Mouse (Mus musculus) G1E (cell line): Measurements from ENCODE around the gene Fkbp3. TPM values are rescaled to one million over a fixed set of nuclear protein-coding genes. Genes with fewer than 3 reads are reported as not detected.
A peak's percentile ranks its signal among the peaks of the same experiment; 100 is the strongest.

ENCODE experiments used
- ATAC-seq: 2 replicates; pipeline ENCODE4 v1.8.0; 2016; ENCODE audit warnings: mild to moderate bottlenecking; ENCODE audit not compliant: insufficient number of reproducible peaks, poor library complexity, low FRiP score, severe bottlenecking; ENCODE audit errors: extremely low read depth
- DNase-seq: peaks from one replicate; pipeline ENCODE4 v3.0.0; 2012; ENCODE audit warnings: low spot score
- H3K27me3 ChIP-seq: 2 replicates; pipeline ENCODE4 v1.6.1; 2012; ENCODE audit warnings: mild to moderate bottlenecking, low read length, inconsistent platforms; ENCODE audit not compliant: insufficient read depth
- H3K36me3 ChIP-seq: replicated peaks from 2 replicates; pipeline ENCODE3; 2012; ENCODE audit warnings: mild to moderate bottlenecking, inconsistent platforms
- H3K4me1 ChIP-seq: 2 replicates; pipeline ENCODE4 v1.6.1; 2012; ENCODE audit warnings: low read depth, low read length, inconsistent platforms, mixed read lengths; ENCODE audit not compliant: insufficient read depth
- H3K4me3 ChIP-seq: 2 replicates; pipeline ENCODE4 v1.5.1; 2012; ENCODE audit warnings: low read depth, mild to moderate bottlenecking, inconsistent platforms, low read length, moderate library complexity, mixed read lengths
- H3K9me3 ChIP-seq: replicated peaks from 2 replicates; pipeline ENCODE4 v1.6.1; 2012; ENCODE audit warnings: inconsistent platforms
- CTCF ChIP-seq: IDR thresholded peaks from 2 replicates; pipeline ENCODE4 v1.5.1; 2012; ENCODE audit warnings: low read depth, low read length, inconsistent platforms, mixed read lengths
- GATA1 ChIP-seq: IDR thresholded peaks from 2 replicates; pipeline ENCODE4 v1.6.1; 2012; ENCODE audit warnings: borderline replicate concordance, low read length, inconsistent platforms, mixed read lengths
- GATA2 ChIP-seq: IDR thresholded peaks from 2 replicates; pipeline ENCODE4 v1.6.1; 2012; ENCODE audit warnings: low read depth, low read length, inconsistent platforms, borderline replicate concordance
- POLR2AphosphoS5 ChIP-seq: IDR thresholded peaks from 2 replicates; pipeline ENCODE4 v1.6.1; 2012; ENCODE audit warnings: low read depth, low read length, inconsistent platforms; ENCODE audit not compliant: insufficient replicate concordance
- TAL1 ChIP-seq: conservative IDR thresholded peaks from 2 replicates; pipeline ENCODE4 v1.6.1; 2012; ENCODE audit warnings: low read depth, low read length, inconsistent platforms, mixed read lengths
- polyA plus RNA-seq: library from polyadenylated mRNA; stranded (reverse); fragments of >175 nt; gene quantifications from 2 replicates; pipeline ENCODE4 v1.2.3, GENCODE M21; 2012
- total RNA-seq, 2 experiments: library from RNA; stranded (forward) in 1 of 2; stranded (reverse) in 1 of 2; fragments of 200-1000 nt in 1 of 2; fragments of >200 nt in 1 of 2; fragmentation: Nextera tagmentation in 1 of 2; gene quantifications; 2 replicates each; pipeline ENCODE4 v1.2.3; 2014 to 2017

Fkbp3 gene
- total and polyA plus RNA-seq, 3 experiments: 226 to 370 (median 305) TPM

GRCm38 (mm10) chr12:65036892-65037545 lies 36.8 kb downstream of the Fkbp3 start:
- DNase-seq (no peak), ATAC-seq (peak; percentile 38)
- Histone ChIP-seq H3K27me3 (no peaks in the 10 kb centered on the region), H3K36me3 (peaks cover 25% of the 10 kb centered on the region), H3K4me1 (peaks cover 26% of the 10 kb centered on the region), H3K9me3 (peaks cover 4% of the 10 kb centered on the region; the same call in 1 of the 2 replicates), H3K4me3 (peak overlapping the region; percentile 100)
- TF ChIP-seq GATA1 (no peak), GATA2 (no peak), TAL1 (no peak), POLR2AphosphoS5 (no peak), CTCF (no peak)

GRCm38 (mm10) chr12:65036190-65036870 lies 37.5 kb downstream of the Fkbp3 start, which contains the start of gene Prpf39:
TSS of gene Prpf39 (plus strand) at chr12:65036333.
- no peak for TF ChIP-seq GATA2
- no peak for TF ChIP-seq CTCF
- no peak for TF ChIP-seq GATA1
- TF ChIP-seq POLR2AphosphoS5: no peak
- no peak for TF ChIP-seq TAL1
- peak; percentile 89 for DNase-seq
- Histone ChIP-seq H3K4me3 (peak within 1 kb of the TSS; percentile 100), H3K36me3 (peaks cover 19% of the 10 kb centered on the region), H3K27me3 (no peaks in the 10 kb centered on the region), H3K4me1 (peaks cover 26% of the 10 kb centered on the region), H3K9me3 (peaks cover 4% of the 10 kb centered on the region; the same call in 1 of the 2 replicates)
- peak; percentile 69 for ATAC-seq

GRCm38 (mm10) chr12:65035839-65036189 lies 38.0 kb downstream of the Fkbp3 start:
- DNase-seq: no peak
- Histone ChIP-seq H3K27me3 (no peaks in the 10 kb centered on the region), H3K4me1 (peaks cover 26% of the 10 kb centered on the region), H3K4me3 (peak overlapping the region; percentile 100), H3K36me3 (peaks cover 16% of the 10 kb centered on the region), H3K9me3 (peaks cover 4% of the 10 kb centered on the region; the same call in 1 of the 2 replicates)
- ATAC-seq: no peak
- TF ChIP-seq GATA1 (no peak), CTCF (no peak), TAL1 (no peak), POLR2AphosphoS5 (no peak), GATA2 (no peak)

- TF ChIP-seq TAL1 (no peak), CTCF (no peak), POLR2AphosphoS5 (no peak), GATA2 (no peak), GATA1 (no peak)
- Histone ChIP-seq H3K9me3 (no peaks in the 10 kb centered on the region), H3K4me3 (no peak overlapping the region), H3K4me1 (peaks cover 5% of the 10 kb centered on the region), H3K27me3 (no peaks in the 10 kb centered on the region), H3K36me3 (peaks cover 38% of the 10 kb centered on the region)
- DNase-seq (no peak), ATAC-seq (no peak)
Observed at GRCm38 (mm10) chr12:65022842-65023241, 51.0 kb downstream of the Fkbp3 start.

Other genes with a start within 250 kb of the Fkbp3 start
- 7.1 and 13.8 TPM in 2 replicates for gene Gm527, start 156.1 kb downstream of the Fkbp3 start, total RNA-seq (2014; fragmentation: Nextera tagmentation)
- 16.6 and 17.0 TPM in 2 replicates for gene Gm527, start 156.1 kb downstream of the Fkbp3 start, total RNA-seq (2017)
- gene Gm527, start 156.1 kb downstream of the Fkbp3 start, polyA plus RNA-seq: 0.75 and 0.89 TPM in 2 replicates
- 41.1 and 42.1 TPM in 2 replicates for gene Klhl28, start 108.5 kb downstream of the Fkbp3 start, total RNA-seq (2014; fragmentation: Nextera tagmentation)
- 34.9 and 37.9 TPM in 2 replicates for gene Klhl28, start 108.5 kb downstream of the Fkbp3 start, total RNA-seq (2017)
- gene Klhl28, start 108.5 kb downstream of the Fkbp3 start, polyA plus RNA-seq: 0.57 and 0.92 TPM in 2 replicates
- gene Togaram1, start 108.2 kb downstream of the Fkbp3 start, total RNA-seq (2014; fragmentation: Nextera tagmentation): 102 and 106 TPM in 2 replicates
- 79.3 and 91.5 TPM in 2 replicates for gene Togaram1, start 108.2 kb downstream of the Fkbp3 start, total RNA-seq (2017)
- gene Togaram1, start 108.2 kb downstream of the Fkbp3 start, polyA plus RNA-seq: 11.4 and 12.1 TPM in 2 replicates
- 169 and 192 TPM in 2 replicates for gene Prpf39, start 37.7 kb downstream of the Fkbp3 start, total RNA-seq (2014; fragmentation: Nextera tagmentation)
- 100 and 122 TPM in 2 replicates for gene Prpf39, start 37.7 kb downstream of the Fkbp3 start, total RNA-seq (2017)
- gene Prpf39, start 37.7 kb downstream of the Fkbp3 start, polyA plus RNA-seq: 19.7 and 20.7 TPM in 2 replicates
- 80.0 and 84.1 TPM in 2 replicates for gene Fancm, start 1.6 kb upstream of the Fkbp3 start, total RNA-seq (2014; fragmentation: Nextera tagmentation)
- gene Fancm, start 1.6 kb upstream of the Fkbp3 start, total RNA-seq (2017): 51.5 and 68.1 TPM in 2 replicates
- 5.0 and 7.7 TPM in 2 replicates for gene Fancm, start 1.6 kb upstream of the Fkbp3 start, polyA plus RNA-seq
- 167 and 187 TPM in 2 replicates for gene Mis18bp1, start 98.6 kb upstream of the Fkbp3 start, total RNA-seq (2014; fragmentation: Nextera tagmentation)
- gene Mis18bp1, start 98.6 kb upstream of the Fkbp3 start, total RNA-seq (2017): 72.9 and 91.8 TPM in 2 replicates
- 6.3 and 7.6 TPM in 2 replicates for gene Mis18bp1, start 98.6 kb upstream of the Fkbp3 start, polyA plus RNA-seq
- not detected in 2 replicates for gene Wdr20rt, start 151.5 kb upstream of the Fkbp3 start, total RNA-seq (2014; fragmentation: Nextera tagmentation)
- gene Wdr20rt, start 151.5 kb upstream of the Fkbp3 start, total RNA-seq (2017): 0.06 and 0.16 TPM in 2 replicates
- gene Wdr20rt, start 151.5 kb upstream of the Fkbp3 start, polyA plus RNA-seq: not detected in 2 replicates